Mouse (Mus musculus) limb, embryonic 10.5 days (tissue): ENCODE data around the gene Tnfrsf9. TPM values are rescaled to one million over a fixed set of nuclear protein-coding genes. Genes with fewer than 3 reads are reported as not detected.

Experiments
- DNase-seq: peaks from one replicate; pipeline ENCODE4 v3.0.0-alpha.2; 2017; ENCODE audit warnings: low spot score
- H3K27ac ChIP-seq: fragments of 300-500 bp; sonication (generic); 2 replicates; pipeline ENCODE4 v1.5.1; 2016; ENCODE audit warnings: mild to moderate bottlenecking
- H3K27me3 ChIP-seq: fragments of 300-500 bp; sonication (generic); 2 replicates; pipeline ENCODE4 v1.6.1; 2016; ENCODE audit warnings: low read depth, mild to moderate bottlenecking; ENCODE audit not compliant: poor library complexity, severe bottlenecking
- H3K36me3 ChIP-seq: fragments of 300-500 bp; sonication (generic); 2 replicates; pipeline ENCODE4 v1.6.1; 2016; ENCODE audit warnings: mild to moderate bottlenecking, moderate library complexity
- H3K4me1 ChIP-seq: fragments of 300-500 bp; sonication (generic); 2 replicates; pipeline ENCODE4 v1.6.1; 2016
- H3K4me3 ChIP-seq: fragments of 300-500 bp; sonication (generic); 2 replicates; pipeline ENCODE4 v1.5.1; 2016; ENCODE audit warnings: mild to moderate bottlenecking, moderate library complexity
- H3K9me3 ChIP-seq: fragments of 300-500 bp; sonication (generic); replicated peaks from 2 replicates; pipeline ENCODE4 v1.6.1; 2016; ENCODE audit warnings: mild to moderate bottlenecking
- WGBS: fragments of 180-500 bp; shearing (Covaris S2); methylation state at CpG from one replicate; pipeline ENCODE4 v1.1.7; 2016; 5-methylcytosine and 5-hydroxymethylcytosine counted together
- polyA plus RNA-seq: library from polyadenylated mRNA; unstranded; fragments of >200 nt; fragmentation: Nextera tagmentation; extraction: Ambion mirVana; gene quantifications from 2 replicates; pipeline ENCODE4 v1.2.1, GENCODE M21; 2016

Gene Tnfrsf9
- polyA plus RNA-seq, 1 experiment from 2014 or later: 1.1 TPM

DNA sequence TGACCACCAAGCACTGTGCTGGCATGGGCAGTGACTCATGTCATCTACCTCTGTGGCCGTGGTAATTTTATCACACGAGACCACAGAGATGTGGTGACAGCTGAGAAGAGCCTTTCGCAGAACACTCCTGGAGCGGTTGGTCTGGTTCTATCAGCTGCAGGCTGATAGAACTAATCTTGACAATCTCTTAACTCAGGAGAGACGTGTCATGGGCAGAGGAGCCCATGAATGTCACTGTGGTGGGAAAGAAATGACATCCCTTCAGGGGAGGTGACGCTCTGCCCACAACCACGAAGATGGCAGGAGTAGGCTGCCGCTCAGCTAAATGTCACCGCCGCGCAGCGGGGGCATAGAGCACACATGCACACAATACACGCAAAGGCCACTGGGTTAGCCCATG, 9.9 kb downstream of the Tnfrsf9 start:
- Histone ChIP-seq H3K36me3 (no peaks in the 10 kb centered on the region), H3K27me3 (no peaks in the 10 kb centered on the region), H3K4me1 (peaks cover 15% of the 10 kb centered on the region), H3K9me3 (no peaks in the 10 kb centered on the region), H3K4me3 (no peak overlapping the region), H3K27ac (no peak overlapping the region)
- DNase-seq: no peak
- WGBS: 85% methylated on average over 13 of the region's 13 CpGs

DNA sequence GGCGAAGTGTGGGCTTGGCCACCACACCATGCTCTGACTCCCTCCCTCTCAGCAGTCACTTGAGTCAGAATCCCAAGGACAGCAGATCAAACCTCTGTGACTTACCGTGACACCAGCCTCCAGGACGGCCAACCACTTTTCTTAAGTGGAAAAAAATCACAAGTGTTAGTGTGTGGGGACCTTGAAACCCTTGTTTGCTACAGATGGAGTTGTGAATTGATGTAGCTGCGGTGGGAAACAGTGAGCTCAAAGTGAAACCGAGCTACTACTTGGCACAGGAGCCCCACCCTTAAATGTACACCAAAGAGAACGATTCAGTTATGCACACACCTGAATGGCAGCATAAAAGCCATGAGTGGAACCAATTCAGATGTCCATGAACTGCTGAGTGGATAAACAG, 10.6 kb downstream of the Tnfrsf9 start:
- no peaks in the 10 kb centered on the region for H3K27me3 ChIP-seq
- DNase-seq: no peak
- H3K36me3 ChIP-seq: no peaks in the 10 kb centered on the region
- no peak overlapping the region for H3K27ac ChIP-seq
- H3K4me3 ChIP-seq: no peak overlapping the region
- H3K9me3 ChIP-seq: no peaks in the 10 kb centered on the region
- WGBS: 88% methylated on average over 6 of the region's 6 CpGs
- H3K4me1 ChIP-seq: peaks cover 15% of the 10 kb centered on the region

DNA sequence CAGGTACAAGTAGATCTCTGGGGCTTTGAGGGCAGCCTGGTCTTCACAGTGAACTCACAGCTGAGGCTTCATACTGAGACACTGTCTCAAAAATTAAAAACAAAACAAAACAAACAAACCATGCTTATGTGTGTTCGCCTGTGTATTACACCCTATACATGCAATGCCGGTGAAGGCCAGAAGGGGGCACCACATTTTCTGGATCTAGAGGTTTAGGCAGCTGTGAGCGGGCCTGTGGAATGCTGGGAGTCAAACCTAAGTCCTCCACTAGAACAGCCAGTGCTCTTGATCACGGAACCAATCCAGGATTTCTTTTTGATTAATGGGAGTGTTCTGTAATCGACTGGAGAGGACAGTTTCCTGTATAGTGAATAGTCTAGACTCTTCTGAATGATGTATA, 11.6 kb downstream of the Tnfrsf9 start:
- H3K36me3 ChIP-seq: no peaks in the 10 kb centered on the region
- no peaks in the 10 kb centered on the region for H3K9me3 ChIP-seq
- H3K27me3 ChIP-seq: no peaks in the 10 kb centered on the region
- DNase-seq: peak; percentile 49
- H3K4me1 ChIP-seq: peaks cover 11% of the 10 kb centered on the region
- no peak overlapping the region for H3K27ac ChIP-seq
- H3K4me3 ChIP-seq: no peak overlapping the region
- WGBS: 49% methylated on average over 5 of the region's 5 CpGs

DNA sequence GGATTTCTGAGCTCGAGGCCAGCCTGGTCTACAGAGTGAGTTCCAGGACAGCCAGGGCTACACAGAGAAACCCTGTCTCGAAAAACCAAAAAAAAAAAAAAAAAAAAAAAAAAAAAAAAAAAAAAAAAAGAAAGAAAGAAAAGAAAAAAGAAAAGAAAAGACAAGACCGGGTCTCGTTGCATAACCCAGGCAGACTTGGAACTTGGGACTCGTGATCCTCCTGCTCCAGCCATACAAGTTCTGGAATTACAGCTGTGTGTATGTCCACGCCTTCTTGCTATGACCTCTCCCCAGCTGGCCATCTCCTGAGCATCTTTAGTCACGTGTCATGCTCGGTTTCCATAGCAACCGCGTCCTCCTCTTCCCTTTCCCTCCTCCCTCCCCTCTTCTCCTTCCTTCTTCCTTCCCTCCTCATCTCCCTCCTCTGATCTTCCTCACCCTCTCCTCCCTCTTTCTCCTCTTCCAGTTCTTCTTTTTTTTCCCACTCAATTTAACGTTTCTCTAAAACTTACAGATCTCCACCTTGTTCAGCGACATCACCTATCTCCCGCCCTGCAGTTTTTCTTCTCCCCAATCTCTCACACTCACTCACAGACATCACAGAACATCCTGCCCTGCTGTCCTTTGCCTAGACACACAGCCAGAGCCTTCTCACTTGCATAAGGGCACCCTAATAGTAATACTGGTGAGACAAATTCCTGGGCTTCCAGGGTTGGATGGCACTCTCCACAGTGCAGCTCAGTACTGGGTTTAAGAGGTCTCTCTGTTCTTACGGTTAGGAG, 12.8 kb downstream of the Tnfrsf9 start:
- Histone ChIP-seq H3K36me3 (no peaks in the 10 kb centered on the region), H3K27ac (no peak overlapping the region), H3K4me3 (no peak overlapping the region), H3K27me3 (no peaks in the 10 kb centered on the region), H3K9me3 (no peaks in the 10 kb centered on the region), H3K4me1 (peaks cover 7% of the 10 kb centered on the region)
- WGBS: 57% methylated on average over 13 of the region's 14 CpGs
- no peak for DNase-seq

DNA sequence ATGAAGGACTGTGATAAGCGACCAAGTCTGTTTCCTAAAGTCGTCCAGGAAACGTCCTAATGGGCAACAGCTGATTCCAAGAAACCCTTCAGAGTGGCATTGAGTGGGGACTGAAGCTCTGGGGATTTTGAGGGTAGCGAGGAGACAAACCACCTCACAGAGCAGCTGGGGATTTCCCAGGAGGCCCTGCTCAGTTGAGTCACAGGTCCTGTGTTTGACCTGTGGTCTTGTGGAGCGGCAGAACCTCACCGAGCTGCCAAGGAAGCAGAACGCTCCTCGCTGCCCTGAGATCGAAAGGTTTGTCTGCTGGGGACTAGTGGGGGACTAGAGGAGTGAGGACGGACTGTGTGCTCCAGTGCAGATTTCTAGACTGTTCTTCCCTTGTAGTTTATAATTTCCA, 13.4 kb downstream of the Tnfrsf9 start:
- Histone ChIP-seq H3K4me1 (peaks cover 7% of the 10 kb centered on the region), H3K27me3 (no peaks in the 10 kb centered on the region), H3K27ac (no peak overlapping the region), H3K9me3 (no peaks in the 10 kb centered on the region), H3K36me3 (no peaks in the 10 kb centered on the region), H3K4me3 (no peak overlapping the region)
- DNase-seq: no peak
- 70% methylated on average over 10 of the region's 10 CpGs for WGBS

DNA sequence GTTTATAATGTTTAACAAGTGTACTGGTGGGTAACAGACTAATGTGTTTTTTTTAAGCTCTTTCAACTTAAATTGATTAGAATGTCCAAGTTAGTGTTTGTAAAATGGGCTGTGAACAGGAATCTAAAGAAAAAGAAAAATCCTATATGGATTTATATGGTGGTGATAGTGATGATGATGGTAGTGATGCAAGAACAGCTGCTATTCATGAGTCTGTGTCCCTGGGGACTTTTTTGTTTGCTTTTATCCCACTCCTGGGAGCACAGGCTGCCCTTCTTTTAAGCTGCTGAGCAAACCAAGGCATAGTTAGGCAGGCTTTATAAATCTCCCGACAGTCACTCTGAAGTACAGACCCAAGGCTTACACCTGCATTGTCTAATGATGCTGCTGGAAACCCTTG, 19.1 kb downstream of the Tnfrsf9 start:
- no peak overlapping the region for H3K27ac ChIP-seq
- 77% methylated on average over 1 of the region's 1 CpGs for WGBS
- no peaks in the 10 kb centered on the region for H3K9me3 ChIP-seq
- H3K36me3 ChIP-seq: no peaks in the 10 kb centered on the region
- H3K4me3 ChIP-seq: no peak overlapping the region
- no peak for DNase-seq
- H3K4me1 ChIP-seq: no peaks in the 10 kb centered on the region
- H3K27me3 ChIP-seq: no peaks in the 10 kb centered on the region

DNA sequence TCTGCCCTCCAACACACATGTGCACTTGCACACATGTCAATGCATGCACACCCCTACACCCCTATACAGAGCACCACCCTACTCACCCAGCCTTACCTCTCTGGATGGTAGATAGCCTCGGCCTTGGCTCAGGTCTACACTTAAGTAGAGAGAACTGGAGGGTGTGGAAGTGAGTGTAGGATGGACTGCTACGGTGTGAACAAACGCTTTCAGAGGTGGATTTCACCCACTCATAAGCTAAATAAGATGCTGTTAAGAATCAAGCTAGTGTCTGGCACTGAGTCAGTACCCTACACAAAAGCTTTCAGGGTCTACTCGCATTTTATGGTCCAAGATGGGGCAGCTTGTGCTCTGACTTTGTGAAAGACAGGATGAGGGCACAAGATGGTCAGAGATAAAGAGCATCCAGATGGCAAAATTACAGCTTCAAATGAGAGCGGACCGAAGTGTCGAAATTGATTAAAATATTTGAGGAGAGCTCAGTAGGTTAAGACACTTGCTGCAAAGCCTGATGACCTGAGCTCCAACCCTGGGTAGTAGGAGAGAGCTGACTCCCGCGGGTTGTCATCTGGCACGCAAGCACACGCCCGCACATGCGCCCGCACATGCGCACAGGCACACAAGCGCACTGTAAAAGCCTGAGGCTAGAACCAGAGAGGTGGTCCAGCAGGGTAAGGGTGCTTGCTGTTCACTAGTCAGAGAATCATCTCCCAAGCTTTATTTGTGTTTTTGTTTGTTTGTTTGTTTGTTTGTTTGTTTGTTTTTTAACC, 23.1 kb downstream of the Tnfrsf9 start:
- 80% methylated on average over 16 of the region's 16 CpGs for WGBS
- no peak overlapping the region for H3K4me3 ChIP-seq
- H3K4me1 ChIP-seq: no peaks in the 10 kb centered on the region
- H3K9me3 ChIP-seq: no peaks in the 10 kb centered on the region
- H3K36me3 ChIP-seq: no peaks in the 10 kb centered on the region
- no peak overlapping the region for H3K27ac ChIP-seq
- H3K27me3 ChIP-seq: no peaks in the 10 kb centered on the region
- DNase-seq: no peak

DNA sequence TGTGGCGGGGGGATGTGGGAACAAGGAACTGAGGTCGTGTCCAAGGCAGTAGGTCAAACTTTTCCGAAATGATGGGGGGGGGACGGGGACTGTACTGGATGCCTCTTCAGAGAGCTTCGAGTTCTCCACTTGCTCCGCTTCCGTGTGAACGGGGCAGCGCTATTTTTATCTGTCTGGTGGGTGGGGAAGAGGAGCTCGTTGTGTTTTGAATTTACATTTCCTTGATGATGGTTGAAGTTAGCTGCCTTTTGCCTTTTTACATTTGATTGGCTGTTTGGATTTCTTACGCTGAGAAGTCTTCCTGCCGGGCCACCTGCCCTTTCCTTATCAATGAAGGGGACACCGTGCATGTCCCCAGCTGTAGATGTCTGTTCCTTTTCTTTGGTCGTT, 23.7 kb downstream of the Tnfrsf9 start:
- Histone ChIP-seq H3K27me3 (no peaks in the 10 kb centered on the region), H3K9me3 (no peaks in the 10 kb centered on the region), H3K4me3 (no peak overlapping the region), H3K4me1 (no peaks in the 10 kb centered on the region), H3K27ac (no peak overlapping the region), H3K36me3 (no peaks in the 10 kb centered on the region)
- no peak for DNase-seq
- 64% methylated on average over 14 of the region's 14 CpGs for WGBS

DNA sequence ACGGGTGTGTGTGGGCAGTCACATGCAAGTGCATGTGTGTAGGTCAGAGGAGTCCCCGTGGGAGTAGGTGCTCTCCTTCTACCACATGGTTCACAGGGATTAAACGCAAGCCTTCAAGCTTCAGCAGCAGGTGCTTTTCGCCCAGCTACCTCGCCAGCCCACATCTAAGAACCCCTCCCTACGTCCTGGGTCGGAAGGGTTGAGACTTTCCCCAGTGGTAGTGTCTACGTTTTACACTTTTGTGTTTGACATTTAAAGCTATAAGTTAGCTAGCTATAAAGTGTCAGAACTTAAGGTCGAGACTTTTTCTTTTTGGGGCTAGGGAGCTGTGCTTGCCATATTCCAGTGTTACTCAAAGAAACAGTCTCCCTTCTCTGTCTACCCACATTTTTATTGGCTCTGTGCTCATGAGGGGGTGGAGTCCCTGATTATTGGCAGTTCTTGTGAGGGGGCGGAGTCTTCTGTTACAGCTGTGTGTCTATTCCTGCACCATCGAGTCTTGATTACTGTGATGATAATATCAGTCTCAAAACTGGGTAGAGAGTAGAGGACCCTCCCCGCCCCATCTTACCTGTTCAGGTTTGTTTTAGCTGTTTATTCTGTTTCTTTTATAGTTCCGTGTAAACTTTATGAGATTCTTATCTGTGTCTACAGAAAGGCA, 25.8 kb downstream of the Tnfrsf9 start:
- Histone ChIP-seq H3K36me3 (no peaks in the 10 kb centered on the region), H3K9me3 (no peaks in the 10 kb centered on the region), H3K27ac (no peak overlapping the region), H3K27me3 (no peaks in the 10 kb centered on the region), H3K4me3 (no peak overlapping the region), H3K4me1 (no peaks in the 10 kb centered on the region)
- WGBS: 69% methylated on average over 13 of the region's 13 CpGs
- DNase-seq: no peak

DNA sequence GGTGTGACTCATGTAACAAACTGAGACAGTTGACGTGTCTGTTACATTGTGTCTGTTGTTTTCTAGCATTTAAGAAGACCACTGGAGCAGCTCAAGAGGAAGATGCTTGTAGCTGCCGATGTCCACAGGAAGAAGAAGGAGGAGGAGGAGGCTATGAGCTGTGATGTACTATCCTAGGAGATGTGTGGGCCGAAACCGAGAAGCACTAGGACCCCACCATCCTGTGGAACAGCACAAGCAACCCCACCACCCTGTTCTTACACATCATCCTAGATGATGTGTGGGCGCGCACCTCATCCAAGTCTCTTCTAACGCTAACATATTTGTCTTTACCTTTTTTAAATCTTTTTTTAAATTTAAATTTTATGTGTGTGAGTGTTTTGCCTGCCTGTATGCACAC, 30.3 kb downstream of the Tnfrsf9 start:
- DNase-seq: no peak
- no peaks in the 10 kb centered on the region for H3K9me3 ChIP-seq
- no peaks in the 10 kb centered on the region for H3K36me3 ChIP-seq
- H3K4me3 ChIP-seq: no peak overlapping the region
- no peaks in the 10 kb centered on the region for H3K4me1 ChIP-seq
- H3K27ac ChIP-seq: no peak overlapping the region
- WGBS: 94% methylated on average over 7 of the region's 7 CpGs
- no peaks in the 10 kb centered on the region for H3K27me3 ChIP-seq

DNA sequence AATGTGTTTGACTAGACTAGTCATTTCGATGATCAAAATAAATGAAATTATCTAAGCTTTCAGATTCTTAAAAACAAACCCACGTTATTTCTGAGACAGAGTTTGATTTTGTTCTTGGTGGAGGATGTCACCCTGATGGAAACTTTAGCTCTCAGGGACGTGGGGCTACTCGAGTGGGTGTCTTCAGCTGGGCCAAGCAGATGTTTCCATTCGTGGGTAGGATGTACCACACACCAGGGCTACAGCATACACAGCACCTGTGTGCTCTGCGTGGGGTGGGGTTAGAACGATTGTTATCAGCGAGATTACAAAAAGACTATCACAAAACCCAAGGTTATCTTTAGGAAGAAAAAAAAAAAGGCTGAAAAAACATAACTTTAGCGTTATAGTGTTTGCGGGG, 36.6 kb downstream of the Tnfrsf9 start:
- Histone ChIP-seq H3K27me3 (no peaks in the 10 kb centered on the region), H3K4me1 (no peaks in the 10 kb centered on the region), H3K27ac (no peak overlapping the region), H3K4me3 (no peak overlapping the region), H3K9me3 (no peaks in the 10 kb centered on the region), H3K36me3 (no peaks in the 10 kb centered on the region)
- no peak for DNase-seq
- 85% methylated on average over 10 of the region's 10 CpGs for WGBS

DNA sequence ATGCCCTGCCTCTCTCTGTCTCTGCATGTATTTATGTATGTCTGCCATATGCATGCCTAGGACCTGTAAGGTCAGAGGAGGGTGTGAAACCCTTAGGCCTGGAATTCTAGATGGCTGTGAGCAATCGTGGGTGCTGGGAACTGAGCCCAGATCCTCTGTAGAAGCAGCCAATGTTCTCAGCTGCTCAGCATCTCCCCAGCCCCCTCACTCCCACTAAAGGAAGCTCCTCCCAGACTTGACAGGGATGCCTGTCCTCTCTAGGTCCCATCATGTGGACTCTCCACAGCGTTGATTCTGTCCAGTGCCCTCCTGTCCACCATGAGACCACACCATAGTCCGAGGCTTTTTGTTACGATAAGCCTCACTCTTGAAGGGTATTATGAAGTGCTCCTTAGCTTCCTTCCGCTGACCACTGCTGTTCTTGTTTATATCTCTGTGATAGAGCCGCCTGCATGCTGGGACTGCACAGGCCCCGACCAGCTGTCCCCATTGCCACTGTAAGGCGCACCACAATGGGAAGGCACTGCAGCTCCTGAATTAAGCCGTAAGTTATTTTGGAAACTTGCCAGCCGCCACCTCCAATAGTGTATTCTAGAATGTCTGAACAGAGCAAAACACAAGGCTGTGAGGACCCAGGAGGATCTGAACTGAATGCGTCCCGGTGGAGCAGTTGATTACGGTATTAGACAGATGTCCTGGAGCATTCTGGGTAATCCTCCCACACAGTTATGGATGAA, 42.2 kb downstream of the Tnfrsf9 start:
- no peak for DNase-seq

DNA sequence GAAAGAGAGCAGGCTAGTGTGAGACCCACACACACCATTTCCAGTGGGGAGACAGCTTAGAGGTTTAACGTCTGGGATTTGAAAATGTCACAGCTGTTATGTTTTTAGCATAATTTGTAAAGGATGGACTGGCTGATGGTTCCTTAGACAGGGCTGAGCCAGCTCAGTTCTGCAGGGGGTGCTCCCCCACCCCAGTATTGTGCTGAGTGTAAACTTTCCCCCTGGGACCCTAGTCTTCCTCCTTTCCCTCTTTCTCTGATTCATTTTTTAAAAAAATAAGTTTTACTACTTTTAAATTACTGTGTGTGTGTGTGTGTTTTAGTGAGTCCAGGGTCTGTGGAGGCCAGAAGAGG, 42.7 kb downstream of the Tnfrsf9 start:
- Histone ChIP-seq H3K36me3 (no peaks in the 10 kb centered on the region), H3K9me3 (no peaks in the 10 kb centered on the region), H3K27ac (no peak overlapping the region), H3K4me1 (no peaks in the 10 kb centered on the region), H3K4me3 (no peak overlapping the region), H3K27me3 (no peaks in the 10 kb centered on the region)
- DNase-seq: no peak
- 86% methylated on average over 1 of the region's 1 CpGs for WGBS

More for the DNA sequence above, 42.2 kb downstream of the Tnfrsf9 start:
- Histone ChIP-seq H3K4me3 (no peak overlapping the region), H3K27ac (no peak overlapping the region), H3K27me3 (no peaks in the 10 kb centered on the region), H3K36me3 (no peaks in the 10 kb centered on the region), H3K9me3 (no peaks in the 10 kb centered on the region), H3K4me1 (no peaks in the 10 kb centered on the region)
- 93% methylated on average over 13 of the region's 13 CpGs for WGBS
